10 mouse cellular contexts compared by ENCODE assay signal in genomic region chr13:48593181-48593580, GRCm38 (mm10). TPM values are rescaled to one million over a fixed set of nuclear protein-coding genes. Genes with fewer than 3 reads are reported as not detected.
A peak's percentile ranks its signal among the peaks of the same experiment; 100 is the strongest.
DNase-seq lines count a peak whose midpoint lies in the region.
"Had no signal": no experiment of that assay in that cellular context is flagged by ENCODE, and none has a peak within 500 bp of the region (broad histone marks: within the 10 kb centered on the region; RNA-seq: fewer than 3 reads in every experiment).

No protein-coding gene starts in this region.

- DNase-seq in embryonic facial prominence, embryonic 10.5 days (ENCODE audit: low spot score), result peak; percentile 52
- DNase-seq in frontal cortex, postnatal 14 days (ENCODE audit: low spot score in 2 of 2), result peak; percentile 24 to 32
- DNase-seq in left cerebral cortex, adult 9 months (ENCODE audit: low spot score in 2 of 2), result peak; percentile 42 to 59
- DNase-seq in retina, postnatal 1 day, result peak; percentile 28
- DNase-seq in MN1 (ENCODE audit: low spot score), result no peak
- DNase-seq in ovary, adult 18-20 months (ENCODE audit: low spot score), result no peak
- no peak for DNase-seq in lung, postnatal 10 days

- H3K27me3 ChIP-seq in embryonic facial prominence, embryonic 10.5 days (replicated peaks; ENCODE audit: low read depth, poor library complexity, severe bottlenecking), result no peaks in the 10 kb centered on the region
- H3K27me3 ChIP-seq: kidney, embryonic 15.5 days had no signal

- 38% methylated on average over 15 of the region's 15 CpGs for WGBS in embryonic facial prominence, embryonic 10.5 days

- peaks cover 30% of the 10 kb centered on the region for H3K4me1 ChIP-seq in embryonic facial prominence, embryonic 10.5 days
- H3K4me1 ChIP-seq: megakaryocyte, embryonic 14.5 days had no signal

- no peaks in the 10 kb centered on the region; the same call in 1 of the 2 replicates for H3K36me3 ChIP-seq in embryonic facial prominence, embryonic 10.5 days (replicated peaks)

- peak overlapping the region; percentile 48; the same call in 1 of the 2 replicates for H3K27ac ChIP-seq in embryonic facial prominence, embryonic 10.5 days (replicated peaks)
- H3K27ac ChIP-seq: kidney, embryonic 15.5 days had no signal

- H3K4me3 ChIP-seq in embryonic facial prominence, embryonic 10.5 days, result peak overlapping the region; percentile 30; the same call in 1 of the 2 replicates
- H3K4me3 ChIP-seq: erythroblast, embryonic 14.5 days; kidney, embryonic 15.5 days; megakaryocyte, embryonic 14.5 days had no signal

- H3K9me3 ChIP-seq in embryonic facial prominence, embryonic 10.5 days, result no peaks in the 10 kb centered on the region
- H3K9me3 ChIP-seq: kidney, embryonic 15.5 days; megakaryocyte, embryonic 14.5 days had no signal

RNA-seq across cellular contexts. Expression of gene Ptpdc1, which starts 32.3 kb away (rescaled TPM):
- polyA plus RNA-seq in embryonic facial prominence, embryonic 10.5 days (2016; fragmentation: Nextera tagmentation; extraction: Ambion mirVana), result 7.7 and 10.5 TPM in 2 replicates
- polyA plus RNA-seq: erythroblast, embryonic 14.5 days had no signal

Comparison
In these comparisons a context has a peak if more than half of its experiments do, and no peak if none do; other contexts are left out.
1. DNase-seq: peak in embryonic facial prominence, embryonic 10.5 days (single experiment), frontal cortex, postnatal 14 days (2 of 2), left cerebral cortex, adult 9 months (2 of 2) and retina, postnatal 1 day (single experiment); none in MN1 (single experiment), ovary, adult 18-20 months (single experiment) and lung, postnatal 10 days (single experiment).